Mouse (Mus musculus) liver, adult 2 months (tissue): ENCODE measurements around the gene Npm1. TPM values are rescaled to one million over a fixed set of nuclear protein-coding genes. Genes with fewer than 3 reads are reported as not detected.

Source experiments
- DNase-seq: peaks from one replicate; pipeline ENCODE4 v3.0.0-alpha.2; 2011; ENCODE audit warnings: low read depth, low spot score; ENCODE audit errors: extremely low read depth
- H3K27ac ChIP-seq: fragments of 200-500 bp; replicated peaks from 2 replicates; pipeline ENCODE4 v1.5.1; 2012; ENCODE audit warnings: low read depth, mild to moderate bottlenecking, control low read depth, inconsistent platforms, low read length; ENCODE audit not compliant: insufficient read depth
- H3K27me3 ChIP-seq: fragments of 200-500 bp; 2 replicates; pipeline ENCODE4 v1.6.1; 2012; ENCODE audit warnings: mild to moderate bottlenecking, moderate library complexity, low read length, inconsistent platforms; ENCODE audit not compliant: control insufficient read depth, insufficient read depth
- H3K36me3 ChIP-seq: fragments of 200-500 bp; 2 replicates; pipeline ENCODE4 v1.6.1; 2012; ENCODE audit warnings: low read length, inconsistent platforms; ENCODE audit not compliant: control insufficient read depth, insufficient read depth
- H3K4me1 ChIP-seq: fragments of 200-500 bp; 2 replicates; pipeline ENCODE4 v1.6.1; 2011; ENCODE audit warnings: low read length; ENCODE audit not compliant: control insufficient read depth, insufficient read depth
- H3K4me3 ChIP-seq: fragments of 200-500 bp; 2 replicates; pipeline ENCODE4 v1.5.1; 2011; ENCODE audit warnings: low read depth, mild to moderate bottlenecking, control low read depth, low read length, moderate library complexity; ENCODE audit not compliant: insufficient read depth
- H3K79me2 ChIP-seq: fragments of 200-500 bp; 2 replicates; pipeline ENCODE4 v1.6.1; 2012; ENCODE audit warnings: inconsistent platforms, mild to moderate bottlenecking, low read length, moderate library complexity; ENCODE audit not compliant: control insufficient read depth, insufficient read depth
- H3K9ac ChIP-seq: fragments of 200-500 bp; 2 replicates; pipeline ENCODE4 v1.6.1; 2012; ENCODE audit warnings: low read depth, mild to moderate bottlenecking, control low read depth, inconsistent platforms, low read length
- CTCF ChIP-seq: fragments of 200-500 bp; IDR thresholded peaks from 2 replicates; pipeline ENCODE4 v1.5.1; 2011; ENCODE audit warnings: low read depth, low read length, control low read depth
- POLR2A ChIP-seq: fragments of 200-500 bp; IDR thresholded peaks from 2 replicates; pipeline ENCODE4 v1.6.1; 2011; ENCODE audit warnings: low read length, control low read depth; ENCODE audit not compliant: insufficient read depth; ENCODE audit errors: extremely low read depth
- WGBS: fragments of 180-500 bp; shearing (Covaris S2); methylation state at CpG from one replicate; pipeline ENCODE4 v1.1.7; 2018; 5-methylcytosine and 5-hydroxymethylcytosine counted together
- polyA plus RNA-seq: library from polyadenylated mRNA; depleted of rRNA; stranded (reverse); fragments of >200 nt; gene quantifications from 2 replicates; pipeline ENCODE4 v1.2.3, GENCODE M21; 2012
- total RNA-seq: library from RNA; depleted of rRNA; stranded (reverse); fragments of >200 nt; gene quantifications from 2 replicates; pipeline ENCODE4 v1.2.3, GENCODE M21; 2014

Gene Npm1
- total and polyA plus RNA-seq, 2 experiments: 22.0 to 197 TPM

DNA sequence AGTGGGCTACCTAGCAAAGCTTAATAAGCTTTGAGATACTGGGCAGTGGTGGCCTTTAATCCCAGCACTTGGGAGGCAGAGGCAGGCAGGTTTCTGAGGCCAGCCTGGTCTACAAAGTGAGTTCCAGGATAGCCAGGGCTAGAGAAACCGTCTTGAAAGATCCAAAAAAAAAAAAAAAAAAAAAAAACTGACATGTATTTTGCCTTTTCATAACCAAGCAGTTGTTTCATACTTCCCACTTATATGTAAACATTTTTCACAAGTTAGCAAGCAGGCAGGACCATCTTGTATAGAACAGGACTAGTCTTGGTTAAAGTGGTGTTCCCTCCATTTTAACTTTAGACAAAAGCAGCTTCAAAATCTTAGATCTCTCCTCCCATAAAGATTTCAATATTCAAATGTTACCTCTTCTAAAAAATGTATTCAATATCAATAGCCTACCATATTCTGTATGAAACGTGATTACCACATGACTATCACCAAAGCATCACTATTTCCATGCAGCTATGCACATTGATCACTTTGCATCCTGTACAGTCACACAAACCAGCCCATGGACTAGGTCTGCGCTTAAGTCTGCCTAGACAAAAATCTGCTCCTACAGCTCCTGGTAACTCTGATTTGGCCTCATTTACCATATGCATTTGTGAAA is 11.8 kb downstream of the Npm1 start:
- Histone ChIP-seq H3K79me2 (no peaks in the 10 kb centered on the region), H3K4me1 (peaks cover 6% of the 10 kb centered on the region; the same call in 1 of the 2 replicates), H3K27ac (no peak overlapping the region), H3K27me3 (peaks cover 16% of the 10 kb centered on the region), H3K9ac (no peak overlapping the region), H3K36me3 (peaks cover 34% of the 10 kb centered on the region), H3K4me3 (no peak overlapping the region)
- WGBS: 88% methylated on average over 3 of the region's 3 CpGs
- DNase-seq: no peak
- TF ChIP-seq CTCF (no peak), POLR2A (no peak)

DNA sequence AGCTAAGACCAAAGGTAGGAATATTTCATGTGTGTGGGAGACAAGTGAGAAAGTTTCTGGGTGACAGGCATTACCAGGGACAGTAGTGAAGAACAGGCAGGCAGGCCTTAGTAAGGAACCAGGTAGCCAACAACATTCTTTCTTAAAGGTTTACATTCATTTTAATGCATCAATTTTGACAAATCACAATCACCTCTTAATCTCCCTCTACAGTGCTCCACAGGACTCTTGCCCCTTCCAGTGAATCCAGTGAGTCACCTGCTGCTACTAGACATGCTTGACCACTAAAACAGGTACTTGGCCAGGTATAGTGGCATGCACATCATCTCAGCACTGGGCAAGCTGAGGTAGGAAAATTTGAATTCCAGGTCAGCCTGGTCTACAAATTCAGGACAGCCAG is 12.6 kb downstream of the Npm1 start:
- Histone ChIP-seq H3K9ac (no peak overlapping the region), H3K36me3 (peaks cover 29% of the 10 kb centered on the region), H3K79me2 (no peaks in the 10 kb centered on the region), H3K4me1 (peaks cover 6% of the 10 kb centered on the region; the same call in 1 of the 2 replicates), H3K27me3 (peaks cover 19% of the 10 kb centered on the region), H3K4me3 (no peak overlapping the region), H3K27ac (no peak overlapping the region)
- TF ChIP-seq CTCF (no peak), POLR2A (no peak)
- no peak for DNase-seq

- Histone ChIP-seq H3K9ac (no peak overlapping the region), H3K36me3 (peaks cover 25% of the 10 kb centered on the region), H3K4me3 (no peak overlapping the region), H3K27me3 (peaks cover 22% of the 10 kb centered on the region), H3K79me2 (no peaks in the 10 kb centered on the region), H3K4me1 (peaks cover 6% of the 10 kb centered on the region; the same call in 1 of the 2 replicates), H3K27ac (no peak overlapping the region)
- TF ChIP-seq CTCF: no peak
- TF ChIP-seq POLR2A: no peak
- DNase-seq: no peak
These were observed 13.6 kb downstream of the Npm1 start for GRCm38 (mm10) chr11:33149453-33149852.

GRCm38 (mm10) chr11:33149088-33149436 is 13.9 kb downstream of the Npm1 start:
- Histone ChIP-seq H3K36me3 (peaks cover 21% of the 10 kb centered on the region), H3K4me1 (peaks cover 6% of the 10 kb centered on the region; the same call in 1 of the 2 replicates), H3K4me3 (no peak overlapping the region), H3K27me3 (peaks cover 22% of the 10 kb centered on the region), H3K79me2 (no peaks in the 10 kb centered on the region), H3K27ac (no peak overlapping the region), H3K9ac (no peak overlapping the region)
- 36% methylated on average over 3 of the region's 3 CpGs for WGBS
- no peak for TF ChIP-seq POLR2A
- TF ChIP-seq CTCF: no peak
- no peak for DNase-seq

DNA sequence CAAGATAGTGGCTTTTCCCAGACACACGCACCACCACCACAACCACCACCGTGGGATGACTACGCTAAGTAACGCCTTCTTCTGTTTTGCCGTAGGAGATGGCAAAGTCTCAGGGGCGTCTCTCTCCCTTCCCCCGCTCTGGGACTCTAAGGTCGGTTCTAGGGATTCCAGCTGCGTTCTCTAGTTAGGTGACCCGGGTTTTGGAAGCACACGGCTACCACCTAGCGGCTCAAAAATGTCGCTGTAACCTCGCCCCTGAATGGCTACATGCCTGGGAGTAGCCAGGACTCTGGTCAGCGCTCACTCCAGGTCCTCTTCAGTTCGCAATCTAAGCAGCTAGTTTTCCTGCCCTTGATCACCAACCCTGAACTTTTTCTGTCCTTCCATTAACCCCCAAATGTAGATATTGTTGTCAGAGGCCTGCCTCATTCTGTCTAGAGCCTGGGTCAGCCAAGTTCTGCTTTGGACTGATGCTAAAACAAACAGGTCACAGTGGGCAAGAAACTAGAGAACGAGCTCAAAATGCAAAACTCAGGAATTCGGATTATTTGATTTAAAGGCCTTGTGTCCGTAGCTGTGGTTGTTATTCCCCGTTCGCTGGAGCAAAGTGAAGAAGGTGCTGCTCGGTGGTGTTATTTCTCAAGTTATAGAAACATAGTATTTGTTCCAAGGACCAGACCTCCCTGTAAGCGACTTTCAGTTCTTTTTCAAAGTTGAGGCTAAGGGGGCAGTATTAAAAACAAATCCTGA is 14.5 kb downstream of the Npm1 start:
- Histone ChIP-seq H3K27me3 (peaks cover 22% of the 10 kb centered on the region), H3K79me2 (no peaks in the 10 kb centered on the region), H3K4me3 (no peak overlapping the region; the same call in 1 of the 2 replicates), H3K4me1 (peaks cover 6% of the 10 kb centered on the region; the same call in 1 of the 2 replicates), H3K36me3 (peaks cover 17% of the 10 kb centered on the region), H3K27ac (no peak overlapping the region), H3K9ac (no peak overlapping the region; the same call in 1 of the 2 replicates)
- 9% methylated on average over 23 of the region's 23 CpGs for WGBS
- TF ChIP-seq POLR2A: no peak
- TF ChIP-seq CTCF: peak; percentile 90
- DNase-seq: peak; percentile 67
